Mouse (Mus musculus) heart, embryonic 14.5 days (tissue): Measurements from ENCODE around the gene Fzd5. TPM values are rescaled to one million over a fixed set of nuclear protein-coding genes. Genes with fewer than 3 reads are reported as not detected.

ENCODE experiments used
- ATAC-seq: fragments of 200-750 bp; cut with Nextera tagmentation; 2 replicates; pipeline ENCODE4 v1.8.0; 2017; ENCODE audit warnings: low read depth, moderate TSS enrichment; ENCODE audit not compliant: insufficient number of reproducible peaks, insufficient read depth, low FRiP score
- H3K27ac ChIP-seq, 2 experiments: fragments of 200-500 bp in 1 of 2; fragments of 300-500 bp in 1 of 2; sonication (generic) in 1 of 2; replicated peaks in 1 of 2; 2 replicates each; pipeline ENCODE4 v1.5.1; 2012 to 2014; ENCODE audit warnings: low read depth in 2 of 2, low read length in 2 of 2, control low read depth in 1 of 2, mild to moderate bottlenecking in 1 of 2, mixed read lengths in 1 of 2; ENCODE audit not compliant: control insufficient read depth in 1 of 2, insufficient read depth in 1 of 2
- H3K27me3 ChIP-seq: fragments of 300-500 bp; sonication (generic); 2 replicates; pipeline ENCODE4 v1.6.1; 2014; ENCODE audit warnings: mild to moderate bottlenecking, low read length, control low read depth; ENCODE audit not compliant: control insufficient read depth, insufficient read depth
- H3K36me3 ChIP-seq: fragments of 300-500 bp; sonication (generic); 2 replicates; pipeline ENCODE4 v1.6.1; 2014; ENCODE audit warnings: mild to moderate bottlenecking, control low read depth, low read length, mixed read lengths; ENCODE audit not compliant: control insufficient read depth, insufficient read depth
- H3K4me1 ChIP-seq, 2 experiments: fragments of 200-500 bp in 1 of 2; fragments of 300-500 bp in 1 of 2; sonication (generic) in 1 of 2; 2 replicates each; pipeline ENCODE4 v1.6.1; 2012 to 2014; ENCODE audit warnings: low read length in 2 of 2, control low read depth in 1 of 2, mixed read lengths in 1 of 2; ENCODE audit not compliant: control insufficient read depth in 2 of 2, insufficient read depth in 2 of 2
- H3K4me2 ChIP-seq: fragments of 300-500 bp; sonication (generic); 2 replicates; pipeline ENCODE4 v1.6.1; 2014; ENCODE audit warnings: mild to moderate bottlenecking, low read length
- H3K4me3 ChIP-seq, 2 experiments: fragments of 200-500 bp in 1 of 2; fragments of 300-500 bp in 1 of 2; sonication (generic) in 1 of 2; 2 replicates each; pipeline ENCODE4 v1.5.1; 2012 to 2014; ENCODE audit warnings: low read length in 2 of 2, mild to moderate bottlenecking in 2 of 2, control low read depth in 1 of 2, low read depth in 1 of 2, moderate library complexity in 1 of 2; ENCODE audit not compliant: control insufficient read depth in 1 of 2, insufficient read depth in 1 of 2
- H3K9ac ChIP-seq: fragments of 300-500 bp; sonication (generic); 2 replicates; pipeline ENCODE4 v1.6.1; 2014; ENCODE audit warnings: mild to moderate bottlenecking, low read length
- H3K9me3 ChIP-seq: fragments of 300-500 bp; sonication (generic); 2 replicates; pipeline ENCODE4 v1.6.1; 2016; ENCODE audit warnings: low read length, control low read depth; ENCODE audit not compliant: control insufficient read depth
- WGBS: fragments of 180-500 bp; shearing (Covaris S2); extraction: QIAGEN DNeasy Blood & Tissue Kit; methylation state at CpG from one replicate; pipeline ENCODE4 v1.1.7; 2014; 5-methylcytosine and 5-hydroxymethylcytosine counted together
- polyA plus RNA-seq: library from polyadenylated mRNA; unstranded; fragments of >200 nt; fragmentation: Nextera tagmentation; extraction: Ambion mirVana; gene quantifications from 2 replicates; pipeline ENCODE4 v1.2.1, GENCODE M21; 2014

The Fzd5 gene
- polyA plus RNA-seq, 1 experiment from 2014 or later, result 1.7 TPM

- no peak overlapping the region for H3K4me2 ChIP-seq
- ATAC-seq, result no peak
- H3K27ac ChIP-seq, result no peak overlapping the region
- no peak overlapping the region for H3K4me3 ChIP-seq
- H3K9me3 ChIP-seq, result no peaks in the 10 kb centered on the region
- no peak overlapping the region for H3K9ac ChIP-seq
- 65% methylated on average over 7 of the region's 7 CpGs for WGBS
- H3K4me1 ChIP-seq, result peaks cover 20 to 36% of the 10 kb centered on the region in 2 experiments
- H3K27me3 ChIP-seq, result peaks cover 9% of the 10 kb centered on the region
- no peaks in the 10 kb centered on the region; the same call in 1 of the 2 replicates for H3K36me3 ChIP-seq
Measured at GRCm38 (mm10) chr1:64732637-64733200, 4.8 kb downstream of the Fzd5 start.

GRCm38 (mm10) chr1:64732161-64732560, 5.4 kb downstream of the Fzd5 start:
- 34% methylated on average over 10 of the region's 10 CpGs for WGBS
- ATAC-seq, result no peak
- Histone ChIP-seq H3K36me3 (no peaks in the 10 kb centered on the region; the same call in 1 of the 2 replicates), H3K27ac (no peak overlapping the region), H3K9me3 (no peaks in the 10 kb centered on the region), H3K4me1 (peaks cover 20 to 36% of the 10 kb centered on the region in 2 experiments), H3K4me3 (no peak overlapping the region), H3K4me2 (peak overlapping the region; percentile 32), H3K27me3 (peaks cover 9% of the 10 kb centered on the region), H3K9ac (0 out of 2 replicates have a peak overlapping the region, but pooled peaks have one; percentile 18)

- no peak for ATAC-seq
- Histone ChIP-seq H3K36me3 (no peaks in the 10 kb centered on the region; the same call in 1 of the 2 replicates), H3K27ac (no peak overlapping the region), H3K4me3 (no peak overlapping the region), H3K27me3 (peaks cover 9% of the 10 kb centered on the region), H3K4me2 (no peak overlapping the region), H3K4me1 (peaks cover 20 to 36% of the 10 kb centered on the region in 2 experiments), H3K9ac (no peak overlapping the region), H3K9me3 (no peaks in the 10 kb centered on the region)
- WGBS, result 70% methylated on average over 16 of the region's 16 CpGs
Measured at GRCm38 (mm10) chr1:64731341-64732020, 6.1 kb downstream of the Fzd5 start.

- Histone ChIP-seq H3K9me3 (no peaks in the 10 kb centered on the region), H3K4me3 (no peak overlapping the region), H3K9ac (no peak overlapping the region), H3K27ac (no peak overlapping the region), H3K36me3 (peaks cover 6% of the 10 kb centered on the region), H3K4me2 (no peak overlapping the region), H3K4me1 (peaks cover 11 to 24% of the 10 kb centered on the region in 2 experiments), H3K27me3 (peaks cover 3% of the 10 kb centered on the region; the same call in 1 of the 2 replicates)
- WGBS, result 69% methylated on average over 4 of the region's 4 CpGs
- ATAC-seq, result no peak
Measured at GRCm38 (mm10) chr1:64730046-64730445, 7.5 kb downstream of the Fzd5 start.

- H3K27ac ChIP-seq, result no peak overlapping the region
- WGBS, result 65% methylated on average over 10 of the region's 10 CpGs
- H3K9ac ChIP-seq, result no peak overlapping the region
- ATAC-seq, result no peak
- H3K4me2 ChIP-seq, result no peak overlapping the region
- peaks cover 54% of the 10 kb centered on the region for H3K36me3 ChIP-seq
- no peak overlapping the region for H3K4me3 ChIP-seq
- no peaks in the 10 kb centered on the region for H3K9me3 ChIP-seq
- no peaks in the 10 kb centered on the region for H3K27me3 ChIP-seq
- peaks cover 3 to 20% of the 10 kb centered on the region in 2 experiments for H3K4me1 ChIP-seq
Measured at GRCm38 (mm10) chr1:64721034-64721587, 16.4 kb downstream of the Fzd5 start.

- H3K27me3 ChIP-seq, result no peaks in the 10 kb centered on the region
- no peak overlapping the region for H3K27ac ChIP-seq
- H3K9me3 ChIP-seq, result no peaks in the 10 kb centered on the region
- no peak for ATAC-seq
- H3K4me1 ChIP-seq, result peaks cover 6 to 30% of the 10 kb centered on the region in 2 experiments
- no peak overlapping the region for H3K4me2 ChIP-seq
- H3K4me3 ChIP-seq, result no peak overlapping the region
- peaks cover 55% of the 10 kb centered on the region for H3K36me3 ChIP-seq
- H3K9ac ChIP-seq, result no peak overlapping the region
Measured at GRCm38 (mm10) chr1:64717504-64717903, 20.0 kb downstream of the Fzd5 start.

- peaks cover 6 to 30% of the 10 kb centered on the region in 2 experiments for H3K4me1 ChIP-seq
- no peak for ATAC-seq
- no peak overlapping the region for H3K4me3 ChIP-seq
- H3K27me3 ChIP-seq, result no peaks in the 10 kb centered on the region
- WGBS, result 54% methylated on average over 7 of the region's 7 CpGs
- H3K4me2 ChIP-seq, result no peak overlapping the region
- H3K9me3 ChIP-seq, result no peaks in the 10 kb centered on the region
- peak overlapping the region in 1 of 2 experiments; percentile 53; a peak in 3 of 4 replicates for H3K27ac ChIP-seq
- no peak overlapping the region for H3K9ac ChIP-seq
- peaks cover 48% of the 10 kb centered on the region for H3K36me3 ChIP-seq
Measured at GRCm38 (mm10) chr1:64716589-64717304, 20.8 kb downstream of the Fzd5 start.
